Mouse (Mus musculus): ENCODE results near the gene Efcab6. TPM values are rescaled to one million over a fixed set of nuclear protein-coding genes. Genes with fewer than 3 reads are reported as not detected.

Gene Efcab6
- polyA plus RNA-seq, 1 experiment from 2014 or later = 0.26 TPM

DNA sequence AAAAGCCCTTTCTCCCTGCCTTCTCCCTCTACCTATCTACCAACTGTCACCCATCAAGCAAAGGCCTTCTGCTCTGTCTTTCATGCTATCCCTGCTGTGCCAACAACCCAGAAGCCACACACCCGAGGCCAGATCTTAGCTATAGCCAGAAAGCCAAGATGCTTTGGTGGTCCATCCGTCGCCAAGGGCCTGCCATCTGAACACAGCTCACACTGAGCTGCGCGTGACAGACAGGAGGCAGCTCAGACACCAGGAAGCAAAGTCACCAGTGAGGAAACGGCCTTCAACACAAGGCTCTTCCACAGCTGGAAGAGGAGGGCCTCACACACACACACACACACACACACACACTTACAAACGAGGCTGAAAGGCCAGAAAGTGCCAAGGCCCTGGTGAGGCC lies 29.7 kb upstream of the Efcab6 start:
- Histone ChIP-seq H3K27ac (ENCODE audit: low read depth, low read length) (no peak overlapping the region), H3K4me2 (replicated peaks; ENCODE audit: low read depth, low read length) (no peak overlapping the region), H3K4me1 (replicated peaks; ENCODE audit: control insufficient read depth, insufficient read depth, low read length) (no peaks in the 10 kb centered on the region), H3K36me3 (ENCODE audit: control insufficient read depth, insufficient read depth, low read length) (no peaks in the 10 kb centered on the region), H3K9ac (ENCODE audit: low read depth, low read length) (no peak overlapping the region), H3K4me3 (ENCODE audit: low read depth, low read length) (no peak overlapping the region), H3K27me3 (ENCODE audit: control insufficient read depth, insufficient read depth, low read length) (no peaks in the 10 kb centered on the region), H3K9me3 (ENCODE audit: control insufficient read depth, low read length) (no peaks in the 10 kb centered on the region)
- no peak for ATAC-seq (ENCODE audit: low FRiP score)
- DNase-seq (ENCODE audit: low spot score) = no peak
- WGBS = 69% methylated on average over 7 of the region's 7 CpGs

DNA sequence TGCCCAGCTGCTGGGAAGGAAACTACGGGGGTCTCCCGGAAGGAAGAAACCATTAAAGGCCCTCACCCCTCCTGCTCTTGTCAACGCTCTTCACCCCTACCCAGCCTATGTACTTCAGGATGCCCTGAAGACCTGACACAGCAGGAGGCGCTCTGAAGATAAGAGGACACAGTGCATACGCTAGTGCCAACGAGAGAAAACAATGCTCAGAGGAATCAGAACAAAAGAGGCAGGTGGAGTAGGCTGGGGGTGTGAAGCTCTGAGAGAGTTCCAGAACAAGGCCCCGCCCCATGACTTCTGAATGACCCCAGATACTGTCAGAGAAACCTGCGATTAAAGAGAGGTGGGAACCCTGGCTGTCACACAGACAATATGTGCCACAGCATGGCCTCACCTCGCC lies 21.6 kb upstream of the Efcab6 start:
- H3K4me2 ChIP-seq (replicated peaks; ENCODE audit: low read depth, low read length) = no peak overlapping the region
- no peaks in the 10 kb centered on the region for H3K9me3 ChIP-seq (ENCODE audit: control insufficient read depth, low read length)
- DNase-seq (ENCODE audit: low spot score) = no peak
- ATAC-seq (ENCODE audit: low FRiP score) = no peak
- no peak overlapping the region for H3K9ac ChIP-seq (ENCODE audit: low read depth, low read length)
- no peak overlapping the region for H3K4me3 ChIP-seq (ENCODE audit: low read depth, low read length)
- no peak overlapping the region for H3K27ac ChIP-seq (ENCODE audit: low read depth, low read length)
- no peaks in the 10 kb centered on the region for H3K27me3 ChIP-seq (ENCODE audit: control insufficient read depth, insufficient read depth, low read length)
- H3K4me1 ChIP-seq (replicated peaks; ENCODE audit: control insufficient read depth, insufficient read depth, low read length) = no peaks in the 10 kb centered on the region
- no peaks in the 10 kb centered on the region for H3K36me3 ChIP-seq (ENCODE audit: control insufficient read depth, insufficient read depth, low read length)
- WGBS = 41% methylated on average over 9 of the region's 9 CpGs

DNA sequence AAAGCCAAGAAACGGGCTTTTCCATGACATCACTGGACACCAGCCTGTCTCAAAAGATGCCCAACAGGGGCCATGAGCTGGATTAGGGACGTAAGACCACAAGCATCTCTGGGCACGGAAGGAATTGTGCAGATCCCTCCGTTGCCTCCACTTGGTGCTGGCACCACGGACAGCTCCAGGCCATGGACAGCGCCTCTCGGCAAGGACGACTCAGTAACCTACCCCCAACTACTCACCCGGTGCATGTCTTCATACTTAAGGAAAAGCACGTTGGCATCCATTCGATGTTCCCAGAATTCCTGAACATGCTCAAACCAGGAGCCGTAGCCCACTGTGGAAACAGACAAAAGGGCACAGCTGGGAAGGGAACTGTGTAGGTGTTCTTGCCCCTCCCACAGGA lies 21.2 kb upstream of the Efcab6 start:
- 35% methylated on average over 12 of the region's 12 CpGs for WGBS
- Histone ChIP-seq H3K4me1 (replicated peaks; ENCODE audit: control insufficient read depth, insufficient read depth, low read length) (no peaks in the 10 kb centered on the region), H3K27ac (ENCODE audit: low read depth, low read length) (no peak overlapping the region), H3K9ac (ENCODE audit: low read depth, low read length) (no peak overlapping the region), H3K4me3 (ENCODE audit: low read depth, low read length) (no peak overlapping the region), H3K27me3 (ENCODE audit: control insufficient read depth, insufficient read depth, low read length) (no peaks in the 10 kb centered on the region), H3K36me3 (ENCODE audit: control insufficient read depth, insufficient read depth, low read length) (no peaks in the 10 kb centered on the region), H3K9me3 (ENCODE audit: control insufficient read depth, low read length) (no peaks in the 10 kb centered on the region), H3K4me2 (replicated peaks; ENCODE audit: low read depth, low read length) (no peak overlapping the region)
- ATAC-seq (ENCODE audit: low FRiP score) (no peak), DNase-seq (ENCODE audit: low spot score) (peak; percentile 31)

DNA sequence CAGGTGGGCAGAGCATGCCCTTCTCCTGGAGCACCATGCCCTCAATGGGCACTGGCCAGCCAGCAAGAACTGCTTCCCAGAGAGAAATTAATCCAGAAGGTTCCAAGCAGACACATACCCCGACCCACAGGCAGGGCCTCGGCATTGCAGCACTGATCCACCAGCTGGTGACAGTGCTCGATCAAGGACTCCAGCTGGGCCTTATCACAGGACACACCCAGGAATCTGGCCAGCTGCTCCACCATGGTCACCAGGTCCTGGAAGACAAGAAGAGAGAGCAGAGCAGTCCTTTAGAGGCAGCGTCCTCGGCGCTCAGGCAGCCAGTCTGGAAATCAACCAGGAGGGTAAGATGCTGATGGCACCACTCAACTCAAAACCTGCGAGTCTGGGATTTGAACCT lies 14.9 kb upstream of the Efcab6 start:
- no peak overlapping the region for H3K4me2 ChIP-seq (replicated peaks; ENCODE audit: low read depth, low read length)
- no peaks in the 10 kb centered on the region for H3K9me3 ChIP-seq (ENCODE audit: control insufficient read depth, low read length)
- H3K4me3 ChIP-seq (ENCODE audit: low read depth, low read length) = no peak overlapping the region
- no peaks in the 10 kb centered on the region for H3K36me3 ChIP-seq (ENCODE audit: control insufficient read depth, insufficient read depth, low read length)
- H3K4me1 ChIP-seq (replicated peaks; ENCODE audit: control insufficient read depth, insufficient read depth, low read length) = no peaks in the 10 kb centered on the region
- H3K9ac ChIP-seq (ENCODE audit: low read depth, low read length) = no peak overlapping the region
- no peaks in the 10 kb centered on the region for H3K27me3 ChIP-seq (ENCODE audit: control insufficient read depth, insufficient read depth, low read length)
- no peak for ATAC-seq (ENCODE audit: low FRiP score)
- DNase-seq (ENCODE audit: low spot score) = no peak
- H3K27ac ChIP-seq (ENCODE audit: low read depth, low read length) = no peak overlapping the region
- 77% methylated on average over 7 of the region's 7 CpGs for WGBS

DNA sequence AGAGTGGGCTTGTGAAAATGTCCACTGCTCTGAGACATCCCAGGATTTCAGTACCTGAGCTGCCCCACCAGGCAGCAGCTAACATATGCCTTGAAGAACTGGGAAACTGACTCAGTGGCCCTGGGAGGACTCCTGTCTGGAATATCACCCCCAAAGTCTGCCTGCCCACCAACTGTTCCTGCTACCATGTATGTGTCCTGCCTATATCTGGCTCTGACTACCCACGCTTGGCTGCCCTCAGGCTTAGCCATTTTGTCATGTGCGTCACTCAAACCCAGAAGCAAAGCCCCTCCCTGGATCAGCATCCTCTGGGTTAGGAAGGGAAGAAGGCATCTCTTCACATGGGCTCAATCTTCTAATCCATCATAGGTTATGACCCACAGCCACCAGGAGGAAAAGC lies 14.3 kb upstream of the Efcab6 start:
- no peak overlapping the region for H3K27ac ChIP-seq (ENCODE audit: low read depth, low read length)
- no peak overlapping the region for H3K9ac ChIP-seq (ENCODE audit: low read depth, low read length)
- 88% methylated on average over 2 of the region's 2 CpGs for WGBS
- H3K4me1 ChIP-seq (replicated peaks; ENCODE audit: control insufficient read depth, insufficient read depth, low read length) = no peaks in the 10 kb centered on the region
- no peak for ATAC-seq (ENCODE audit: low FRiP score)
- H3K9me3 ChIP-seq (ENCODE audit: control insufficient read depth, low read length) = no peaks in the 10 kb centered on the region
- no peak for DNase-seq (ENCODE audit: low spot score)
- no peak overlapping the region for H3K4me3 ChIP-seq (ENCODE audit: low read depth, low read length)
- no peak overlapping the region for H3K4me2 ChIP-seq (replicated peaks; ENCODE audit: low read depth, low read length)
- no peaks in the 10 kb centered on the region for H3K27me3 ChIP-seq (ENCODE audit: control insufficient read depth, insufficient read depth, low read length)
- H3K36me3 ChIP-seq (ENCODE audit: control insufficient read depth, insufficient read depth, low read length) = no peaks in the 10 kb centered on the region

- DNase-seq (ENCODE audit: low spot score) (no peak), ATAC-seq (ENCODE audit: low FRiP score) (no peak)
- 84% methylated on average over 13 of the region's 13 CpGs for WGBS
- H3K27ac ChIP-seq (ENCODE audit: low read depth, low read length) = no peak overlapping the region
- no peak overlapping the region for H3K4me2 ChIP-seq (replicated peaks; ENCODE audit: low read depth, low read length)
- no peaks in the 10 kb centered on the region for H3K4me1 ChIP-seq (replicated peaks; ENCODE audit: control insufficient read depth, insufficient read depth, low read length)
- H3K9me3 ChIP-seq (ENCODE audit: control insufficient read depth, low read length) = no peaks in the 10 kb centered on the region
- H3K36me3 ChIP-seq (ENCODE audit: control insufficient read depth, insufficient read depth, low read length) = no peaks in the 10 kb centered on the region
- no peak overlapping the region for H3K4me3 ChIP-seq (ENCODE audit: low read depth, low read length)
- no peaks in the 10 kb centered on the region for H3K27me3 ChIP-seq (ENCODE audit: control insufficient read depth, insufficient read depth, low read length)
- H3K9ac ChIP-seq (ENCODE audit: low read depth, low read length) = no peak overlapping the region
Measured at GRCm38 (mm10) chr15:84078667-84079066, 13.5 kb upstream of the Efcab6 start.

DNA sequence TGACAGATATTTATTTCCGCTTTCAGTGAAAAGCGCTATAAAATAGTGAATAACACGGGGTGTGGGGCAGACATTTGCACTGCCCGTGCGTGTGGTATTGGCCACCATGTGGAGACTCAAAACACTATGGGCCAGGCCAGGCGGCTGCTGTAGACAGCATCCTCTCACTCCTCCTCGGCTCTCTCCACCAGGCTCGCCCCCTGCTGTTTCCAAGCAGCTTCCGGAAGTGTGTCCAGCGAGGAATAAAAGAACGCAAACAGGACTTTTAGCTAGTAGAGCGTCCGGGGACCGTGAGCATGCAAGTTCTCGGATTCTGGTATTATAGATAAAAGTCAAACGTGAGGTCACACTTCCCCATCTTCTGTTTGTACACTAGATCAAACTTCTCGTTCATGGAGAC lies 12.0 kb upstream of the Efcab6 start:
- H3K4me3 ChIP-seq (ENCODE audit: low read depth, low read length) = no peak overlapping the region
- H3K9ac ChIP-seq (ENCODE audit: low read depth, low read length) = no peak overlapping the region
- no peak for DNase-seq (ENCODE audit: low spot score)
- no peaks in the 10 kb centered on the region for H3K4me1 ChIP-seq (replicated peaks; ENCODE audit: control insufficient read depth, insufficient read depth, low read length)
- no peaks in the 10 kb centered on the region for H3K27me3 ChIP-seq (ENCODE audit: control insufficient read depth, insufficient read depth, low read length)
- H3K9me3 ChIP-seq (ENCODE audit: control insufficient read depth, low read length) = no peaks in the 10 kb centered on the region
- WGBS = 59% methylated on average over 17 of the region's 17 CpGs
- no peaks in the 10 kb centered on the region for H3K36me3 ChIP-seq (ENCODE audit: control insufficient read depth, insufficient read depth, low read length)
- no peak overlapping the region for H3K27ac ChIP-seq (ENCODE audit: low read depth, low read length)
- H3K4me2 ChIP-seq (replicated peaks; ENCODE audit: low read depth, low read length) = no peak overlapping the region
- ATAC-seq (ENCODE audit: low FRiP score) = no peak

- 16% methylated on average over 17 of the region's 17 CpGs for WGBS
- H3K27me3 ChIP-seq (ENCODE audit: control insufficient read depth, insufficient read depth, low read length) = peaks cover 2% of the 10 kb centered on the region; the same call in 1 of the 2 replicates
Measured at GRCm38 (mm10) chr15:84074705-84075185, 9.6 kb upstream of the Efcab6 start.

DNA sequence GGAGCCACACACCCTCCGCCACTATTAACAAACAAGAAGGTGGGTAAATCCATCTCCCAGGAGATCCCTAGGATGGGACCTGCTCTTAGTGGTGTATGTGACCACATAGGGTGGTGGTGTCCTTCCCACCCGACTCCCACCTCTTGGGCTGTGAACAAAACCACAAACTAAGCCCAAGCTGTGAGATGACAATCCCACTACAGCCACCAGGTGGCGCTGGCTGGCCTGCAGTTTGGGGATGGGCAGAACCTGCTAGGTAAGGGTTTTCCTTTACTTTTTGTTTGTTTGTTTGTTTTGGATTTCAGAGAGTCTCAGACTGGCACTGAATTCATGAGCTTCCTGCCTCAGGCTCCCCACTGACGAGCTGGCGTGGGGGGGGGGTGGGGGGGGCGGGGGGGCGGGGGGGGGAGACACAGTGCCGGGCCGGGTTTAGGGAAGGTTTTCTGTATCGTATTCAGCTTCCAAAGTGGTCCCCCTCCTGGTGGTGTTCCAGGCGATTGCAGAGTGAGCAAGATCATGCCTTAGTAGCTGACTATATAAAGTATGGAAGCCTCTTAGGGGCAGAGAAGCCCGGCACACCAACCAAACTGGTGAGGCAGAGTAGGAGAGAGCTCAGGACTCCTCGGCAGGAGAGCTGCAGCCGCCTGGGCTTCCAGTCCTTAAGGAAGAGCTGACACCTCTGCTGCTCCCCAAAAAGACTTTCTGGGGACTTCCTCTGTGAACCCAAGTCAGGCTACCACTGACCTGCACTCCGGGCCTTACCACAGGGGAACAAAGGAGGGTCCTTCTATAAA lies 8.9 kb upstream of the Efcab6 start:
- H3K9ac ChIP-seq (ENCODE audit: low read depth, low read length) = 0 out of 2 replicates have a peak overlapping the region, but pooled peaks have one; percentile 41
- H3K36me3 ChIP-seq (ENCODE audit: control insufficient read depth, insufficient read depth, low read length) = no peaks in the 10 kb centered on the region
- H3K4me2 ChIP-seq (replicated peaks; ENCODE audit: low read depth, low read length) = peak overlapping the region; percentile 33
- H3K27me3 ChIP-seq (ENCODE audit: control insufficient read depth, insufficient read depth, low read length) = peaks cover 8% of the 10 kb centered on the region
- H3K4me1 ChIP-seq (replicated peaks; ENCODE audit: control insufficient read depth, insufficient read depth, low read length) = no peaks in the 10 kb centered on the region
- H3K4me3 ChIP-seq (ENCODE audit: low read depth, low read length) = 0 out of 2 replicates have a peak overlapping the region, but pooled peaks have one; percentile 0
- DNase-seq (ENCODE audit: low spot score) = peak; percentile 91
- no peak overlapping the region for H3K27ac ChIP-seq (ENCODE audit: low read depth, low read length)
- no peak for ATAC-seq (ENCODE audit: low FRiP score)
- no peaks in the 10 kb centered on the region for H3K9me3 ChIP-seq (ENCODE audit: control insufficient read depth, low read length)
- 7% methylated on average over 11 of the region's 15 CpGs for WGBS

More at GRCm38 (mm10) chr15:84074705-84075185, 9.6 kb upstream of the Efcab6 start:
- H3K36me3 ChIP-seq (ENCODE audit: control insufficient read depth, insufficient read depth, low read length) = no peaks in the 10 kb centered on the region
- no peaks in the 10 kb centered on the region for H3K4me1 ChIP-seq (replicated peaks; ENCODE audit: control insufficient read depth, insufficient read depth, low read length)
- H3K4me3 ChIP-seq (ENCODE audit: low read depth, low read length) = 0 out of 2 replicates have a peak overlapping the region, but pooled peaks have one; percentile 0
- H3K9me3 ChIP-seq (ENCODE audit: control insufficient read depth, low read length) = no peaks in the 10 kb centered on the region
- H3K9ac ChIP-seq (ENCODE audit: low read depth, low read length) = 0 out of 2 replicates have a peak overlapping the region, but pooled peaks have one; percentile 41
- DNase-seq (ENCODE audit: low spot score) (peak; percentile 61), ATAC-seq (ENCODE audit: low FRiP score) (peak; percentile 39)
- H3K27ac ChIP-seq (ENCODE audit: low read depth, low read length) = no peak overlapping the region
- H3K4me2 ChIP-seq (replicated peaks; ENCODE audit: low read depth, low read length) = peak overlapping the region; percentile 33

Measured in hindbrain, embryonic 11.5 days (tissue).